Mouse (Mus musculus) E14TG2a.4 (cell line): ENCODE measurements at regions not wholly inside any gene's neighbourhood (a gene's known extent, or its start where the extent isn't known, plus 50 kb on each side); places are given as distances from the start of the nearest gene placed in this dataset.

ENCODE experiments used
- H3K27me3 ChIP-seq: 2 replicates; pipeline ENCODE4 v1.6.1; 2014; ENCODE audit warnings: low read length, control low read depth; ENCODE audit not compliant: insufficient read depth
- H3K36me3 ChIP-seq: 2 replicates; pipeline ENCODE4 v1.6.1; 2014; ENCODE audit warnings: low read length, control low read depth; ENCODE audit not compliant: insufficient read depth
- H3K4me1 ChIP-seq: replicated peaks from 2 replicates; pipeline ENCODE4 v1.6.1; 2014; ENCODE audit warnings: low read depth, low read length, control low read depth
- H3K4me3 ChIP-seq: replicated peaks from 2 replicates; pipeline ENCODE4 v1.5.1; 2014; ENCODE audit warnings: mild to moderate bottlenecking, low read length
- H3K9me3 ChIP-seq: 2 replicates; pipeline ENCODE4 v1.6.1; 2014; ENCODE audit warnings: low read length, control low read depth
- CTCF ChIP-seq: conservative IDR thresholded peaks from 2 replicates; pipeline ENCODE4 v1.5.1; 2014; ENCODE audit warnings: low read length
- NANOG ChIP-seq: IDR thresholded peaks from 2 replicates; pipeline ENCODE4 v1.6.1; 2014; ENCODE audit warnings: borderline replicate concordance, low read length, mixed read lengths
- POU5F1 ChIP-seq: IDR thresholded peaks from 2 replicates; pipeline ENCODE4 v1.6.1; 2014; ENCODE audit warnings: low read length, borderline replicate concordance

DNA sequence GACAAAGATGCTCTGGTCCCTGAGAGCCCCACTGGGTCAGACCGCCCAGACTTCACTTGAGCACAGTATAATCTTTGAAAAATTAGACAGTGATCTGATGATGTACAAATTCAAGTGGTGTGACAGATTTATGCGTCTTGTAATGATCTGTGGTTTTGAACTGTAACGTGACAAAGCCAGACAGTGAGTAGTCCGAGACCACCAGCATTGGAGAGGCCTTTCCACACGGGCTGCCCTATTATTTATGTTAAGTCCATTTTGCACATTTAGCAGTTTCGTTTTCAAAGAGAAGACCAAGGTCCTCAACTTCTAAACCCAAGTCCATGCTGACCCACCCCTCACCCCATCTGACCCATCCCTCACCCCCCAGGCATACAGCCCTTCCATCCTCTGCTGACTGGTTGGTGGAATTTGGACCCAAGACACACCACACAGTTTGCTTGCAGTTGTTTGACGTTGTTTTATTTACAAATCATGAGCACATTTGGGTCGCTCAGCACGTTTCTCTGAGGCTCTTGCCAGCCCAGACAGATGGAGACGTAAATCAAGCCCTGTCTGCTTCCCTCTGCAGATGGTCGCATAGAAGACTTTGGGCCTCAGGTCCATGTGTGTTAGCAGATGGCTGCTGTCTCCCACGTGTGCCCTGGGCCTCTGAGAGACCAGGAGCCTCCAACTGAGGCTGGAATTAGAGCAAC lies 132.8 kb upstream of the Myocd start:
- no peak for TF ChIP-seq CTCF
- no peak for TF ChIP-seq POU5F1
- no peak for TF ChIP-seq NANOG
- Histone ChIP-seq H3K27me3 (no peaks in the 10 kb centered on the region), H3K36me3 (no peaks in the 10 kb centered on the region), H3K4me3 (no peak overlapping the region), H3K9me3 (no peaks in the 10 kb centered on the region; the same call in 1 of the 2 replicates), H3K4me1 (peaks cover 3% of the 10 kb centered on the region)

DNA sequence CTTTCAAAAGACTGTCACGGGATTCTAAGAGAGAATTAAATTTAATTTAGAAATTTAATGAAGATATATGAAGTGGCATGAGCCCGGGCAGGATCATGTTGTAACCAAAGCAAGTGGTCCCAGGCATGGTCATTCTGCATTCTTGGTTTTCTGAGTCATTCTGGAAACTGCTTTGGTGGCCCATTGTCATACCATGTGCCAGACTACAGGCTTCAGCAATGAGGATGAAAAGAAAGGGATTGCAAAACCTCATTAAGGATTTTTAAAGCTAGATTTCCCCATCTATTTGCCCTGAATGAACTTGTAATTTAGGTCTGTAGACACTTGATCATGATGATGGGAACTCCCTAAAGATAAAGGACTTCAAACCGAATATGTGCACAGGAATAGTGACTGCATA lies 119.4 kb upstream of the Myocd start:
- H3K27me3 ChIP-seq: no peaks in the 10 kb centered on the region; the same call in 1 of the 2 replicates
- no peak for TF ChIP-seq NANOG
- no peak for TF ChIP-seq CTCF
- no peak for TF ChIP-seq POU5F1
- no peak overlapping the region for H3K4me3 ChIP-seq
- no peaks in the 10 kb centered on the region for H3K9me3 ChIP-seq
- no peaks in the 10 kb centered on the region for H3K36me3 ChIP-seq
- H3K4me1 ChIP-seq: peaks cover 8% of the 10 kb centered on the region; the same call in 1 of the 2 replicates

DNA sequence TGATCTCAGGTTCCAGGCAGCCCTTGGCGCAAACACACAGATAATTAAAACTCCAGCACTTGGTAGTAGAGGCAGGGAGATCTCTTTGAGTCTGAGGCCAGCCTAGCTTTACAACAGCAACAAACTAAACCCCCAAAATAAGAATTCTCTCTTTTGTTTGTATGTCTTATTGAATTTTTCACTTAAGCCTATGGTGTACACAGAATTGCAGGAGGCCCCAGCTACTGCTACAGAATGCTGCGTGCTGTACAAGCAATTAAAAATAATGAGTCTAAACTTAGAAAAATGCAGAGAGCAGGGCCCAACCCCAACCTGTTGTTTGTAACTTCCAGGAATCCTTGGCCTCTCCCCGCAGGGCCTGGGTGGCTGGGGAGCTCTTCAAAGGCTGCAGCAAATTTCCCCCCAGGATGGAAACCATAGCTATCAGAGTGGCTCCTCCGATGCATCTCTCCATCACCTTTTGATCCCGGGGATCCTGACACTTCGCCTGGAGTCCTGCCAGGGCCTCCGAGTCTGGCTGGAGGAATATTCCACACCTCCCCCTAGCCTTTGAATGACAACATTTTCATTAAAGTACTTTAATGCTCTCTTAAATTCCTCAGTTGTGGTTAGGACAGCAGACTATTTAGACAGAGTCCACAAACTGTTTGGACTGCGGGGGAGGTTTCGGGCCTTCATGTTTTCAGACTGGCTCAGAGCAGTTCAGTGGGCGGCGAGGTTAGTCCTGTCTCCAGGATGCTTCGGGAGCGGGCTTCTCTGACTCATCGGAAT lies 116.7 kb upstream of the Myocd start:
- no peak for TF ChIP-seq CTCF
- no peak for TF ChIP-seq NANOG
- no peak for TF ChIP-seq POU5F1
- H3K4me1 ChIP-seq: peaks cover 8% of the 10 kb centered on the region; the same call in 1 of the 2 replicates
- no peaks in the 10 kb centered on the region for H3K9me3 ChIP-seq
- H3K4me3 ChIP-seq: no peak overlapping the region
- H3K36me3 ChIP-seq: no peaks in the 10 kb centered on the region
- no peaks in the 10 kb centered on the region for H3K27me3 ChIP-seq

- Histone ChIP-seq H3K9me3 (no peaks in the 10 kb centered on the region; the same call in 1 of the 2 replicates), H3K36me3 (no peaks in the 10 kb centered on the region), H3K4me1 (no peaks in the 10 kb centered on the region), H3K4me3 (no peak overlapping the region), H3K27me3 (no peaks in the 10 kb centered on the region)
- TF ChIP-seq NANOG (no peak), CTCF (no peak), POU5F1 (no peak)
Measured at GRCm38 (mm10) chr11:65375361-65375760, 105.6 kb upstream of the Myocd start.

DNA sequence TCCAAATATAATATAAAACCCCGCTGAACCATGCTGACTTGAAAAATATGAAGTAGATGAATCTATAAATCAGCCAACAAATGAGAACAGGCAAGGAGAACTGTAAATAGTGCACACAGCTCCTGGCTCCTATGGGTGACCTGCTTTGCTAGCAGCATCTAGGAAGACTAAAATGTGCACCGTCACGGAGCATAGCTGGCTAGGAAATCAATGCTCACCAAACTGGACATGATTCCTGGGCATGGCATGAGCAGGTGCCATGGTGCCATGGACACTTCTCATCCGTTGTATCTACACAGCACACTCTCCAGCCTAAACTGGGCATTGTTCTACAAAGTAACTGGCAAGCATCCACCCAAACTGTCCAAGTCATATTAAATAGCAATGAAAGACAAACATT lies 103.3 kb upstream of the Myocd start:
- H3K4me1 ChIP-seq: no peaks in the 10 kb centered on the region
- H3K9me3 ChIP-seq: no peaks in the 10 kb centered on the region; the same call in 1 of the 2 replicates
- H3K27me3 ChIP-seq: no peaks in the 10 kb centered on the region
- no peak overlapping the region for H3K4me3 ChIP-seq
- TF ChIP-seq CTCF (no peak), POU5F1 (no peak), NANOG (no peak)
- no peaks in the 10 kb centered on the region for H3K36me3 ChIP-seq

DNA sequence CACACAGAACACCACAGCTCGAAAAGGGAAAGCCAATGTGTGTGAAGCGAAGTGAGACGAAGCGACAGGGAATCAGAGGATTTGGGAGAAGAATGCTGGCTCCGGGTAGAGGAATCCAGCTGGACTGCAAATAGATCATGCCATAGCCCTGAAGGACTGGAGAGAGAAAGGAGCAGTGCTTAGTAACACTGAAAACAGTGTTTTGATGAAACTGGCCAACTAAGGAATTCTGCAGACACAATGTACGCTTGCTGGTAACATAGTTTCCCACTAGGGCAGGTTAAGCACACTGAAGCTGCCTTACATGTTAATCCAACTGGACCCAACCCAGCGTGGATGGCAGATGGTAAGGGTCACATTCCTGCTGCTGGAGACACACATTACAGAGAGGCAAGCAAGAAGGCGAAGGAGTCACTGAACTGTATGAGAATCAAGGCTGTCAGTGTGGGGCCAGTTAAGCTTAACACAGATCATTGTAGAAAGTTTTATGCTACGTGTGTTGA lies 102.6 kb upstream of the Myocd start:
- no peak for TF ChIP-seq NANOG
- TF ChIP-seq CTCF: no peak
- TF ChIP-seq POU5F1: no peak
- Histone ChIP-seq H3K9me3 (no peaks in the 10 kb centered on the region; the same call in 1 of the 2 replicates), H3K4me3 (no peak overlapping the region), H3K4me1 (no peaks in the 10 kb centered on the region), H3K36me3 (no peaks in the 10 kb centered on the region), H3K27me3 (no peaks in the 10 kb centered on the region)

- Histone ChIP-seq H3K4me1 (no peaks in the 10 kb centered on the region), H3K9me3 (no peaks in the 10 kb centered on the region), H3K4me3 (no peak overlapping the region), H3K36me3 (no peaks in the 10 kb centered on the region), H3K27me3 (no peaks in the 10 kb centered on the region)
- TF ChIP-seq POU5F1: no peak
- no peak for TF ChIP-seq CTCF
- no peak for TF ChIP-seq NANOG
Measured at GRCm38 (mm10) chr11:65367825-65368224, 98.0 kb upstream of the Myocd start.

- Histone ChIP-seq H3K4me1 (no peaks in the 10 kb centered on the region), H3K36me3 (no peaks in the 10 kb centered on the region), H3K9me3 (no peaks in the 10 kb centered on the region), H3K27me3 (no peaks in the 10 kb centered on the region), H3K4me3 (no peak overlapping the region)
- TF ChIP-seq POU5F1: no peak
- no peak for TF ChIP-seq CTCF
- TF ChIP-seq NANOG: no peak
Measured at GRCm38 (mm10) chr11:65366677-65367370, 97.0 kb upstream of the Myocd start.
